Mouse (Mus musculus): Measurements from ENCODE around the gene Ruvbl2.

The Ruvbl2 gene

GRCm38 (mm10) chr7:45462325-45462724 is 24.4 kb upstream of the Ruvbl2 start:
- in situ Hi-C loops (cut with MboI; ENCODE audit: unreplicated experiment in 2 of 2) = loop anchor here in 1 of 2 experiments (25.0 kb wide), 1 partner anchor 225 kb away; the partner anchor contains the start of genes Car11, Ntn5 and Sec1

GRCm38 (mm10) chr7:45461781-45462180 is 23.9 kb upstream of the Ruvbl2 start:
- in situ Hi-C loops (cut with MboI; ENCODE audit: unreplicated experiment in 2 of 2) = loop anchor here in 1 of 2 experiments (25.0 kb wide), 1 partner anchor 226 kb away; the partner anchor contains the start of genes Car11, Ntn5 and Sec1

- in situ Hi-C loops (cut with MboI; ENCODE audit: unreplicated experiment in 2 of 2) = loop anchor here in 1 of 2 experiments (25.0 kb wide), 1 partner anchor 226 kb away; the partner anchor contains the start of genes Car11, Ntn5 and Sec1
These were observed 23.4 kb upstream of the Ruvbl2 start for GRCm38 (mm10) chr7:45461326-45461725.

GRCm38 (mm10) chr7:45460860-45461314 is 23.0 kb upstream of the Ruvbl2 start:
- in situ Hi-C loops (cut with MboI; ENCODE audit: unreplicated experiment in 2 of 2) = loop anchor here in 1 of 2 experiments (25.0 kb wide), 1 partner anchor 226 kb away; the partner anchor contains the start of genes Car11, Ntn5 and Sec1

- in situ Hi-C loops (cut with MboI; ENCODE audit: unreplicated experiment in 2 of 2) = loop anchor here in 1 of 2 experiments (25.0 kb wide), 1 partner anchor 227 kb away; the partner anchor contains the start of genes Car11, Ntn5 and Sec1
These were observed 22.5 kb upstream of the Ruvbl2 start for GRCm38 (mm10) chr7:45460377-45460776.

GRCm38 (mm10) chr7:45459564-45460140 is 21.8 kb upstream of the Ruvbl2 start, which contains the start of gene Ftl1:
TSS of gene Ftl1 (minus strand) at chr7:45459884.
- in situ Hi-C loops (cut with MboI; ENCODE audit: unreplicated experiment in 2 of 2) = loop anchor here (10.0 to 25.0 kb wide), 2 partner anchors 228 to 235 kb away; partner anchors contain the start of genes Car11 (in 2 of the 2), Sec1 (in 2 of the 2) and Ntn5 (in 1 of the 2)

GRCm38 (mm10) chr7:45458748-45459563 is 21.1 kb upstream of the Ruvbl2 start:
- in situ Hi-C loops (cut with MboI; ENCODE audit: unreplicated experiment in 2 of 2) = loop anchor here (10.0 to 25.0 kb wide), 2 partner anchors 228 to 236 kb away; partner anchors contain the start of genes Car11 (in 2 of the 2), Sec1 (in 2 of the 2) and Ntn5 (in 1 of the 2)

GRCm38 (mm10) chr7:45457204-45458060 is 19.5 kb upstream of the Ruvbl2 start:
- in situ Hi-C loops (cut with MboI; ENCODE audit: unreplicated experiment in 2 of 2) = loop anchor here (10.0 to 25.0 kb wide), 2 partner anchors 230 to 237 kb away; partner anchors contain the start of genes Car11 (in 2 of the 2), Sec1 (in 2 of the 2) and Ntn5 (in 1 of the 2)

GRCm38 (mm10) chr7:45456721-45457203 is 18.9 kb upstream of the Ruvbl2 start:
- in situ Hi-C loops (cut with MboI; ENCODE audit: unreplicated experiment in 2 of 2) = loop anchor here (10.0 to 25.0 kb wide), 2 partner anchors 231 to 238 kb away; partner anchors contain the start of genes Car11 (in 2 of the 2), Sec1 (in 2 of the 2) and Ntn5 (in 1 of the 2)

- in situ Hi-C loops (cut with MboI; ENCODE audit: unreplicated experiment in 2 of 2) = loop anchor here (10.0 to 25.0 kb wide), 2 partner anchors 231 to 239 kb away; partner anchors contain the start of genes Car11 (in 2 of the 2), Sec1 (in 2 of the 2) and Ntn5 (in 1 of the 2)
These were observed 18.2 kb upstream of the Ruvbl2 start for GRCm38 (mm10) chr7:45455932-45456696.

GRCm38 (mm10) chr7:45454971-45455370 is 17.1 kb upstream of the Ruvbl2 start:
- in situ Hi-C loops (cut with MboI; ENCODE audit: unreplicated experiment in 2 of 2) = loop anchor here (5.0 to 25.0 kb wide), 3 partner anchors 107 to 240 kb away; partner anchors contain the start of genes Car11 (in 2 of the 2), Sec1 (in 2 of the 2) and Ntn5 (in 1 of the 2)

- in situ Hi-C loops (cut with MboI; ENCODE audit: unreplicated experiment in 2 of 2) = loop anchor here (5.0 to 25.0 kb wide), 3 partner anchors 111 to 243 kb away; partner anchors contain the start of genes Car11 (in 2 of the 2), Sec1 (in 2 of the 2) and Ntn5 (in 1 of the 2)
These were observed 13.6 kb upstream of the Ruvbl2 start for GRCm38 (mm10) chr7:45451344-45451982.

GRCm38 (mm10) chr7:45449974-45450373 is 12.1 kb upstream of the Ruvbl2 start:
- in situ Hi-C loops (cut with MboI; ENCODE audit: unreplicated experiment in 2 of 2) = loop anchor here (5.0 to 25.0 kb wide), 3 partner anchors 112 to 245 kb away; partner anchors contain the start of genes Car11 (in 2 of the 2), Sec1 (in 2 of the 2) and Ntn5 (in 1 of the 2)

GRCm38 (mm10) chr7:45447325-45447990 is 9.6 kb upstream of the Ruvbl2 start:
- in situ Hi-C loops (cut with MboI; ENCODE audit: unreplicated experiment in 2 of 2) = no loop called here

- in situ Hi-C loops (cut with MboI; ENCODE audit: unreplicated experiment in 2 of 2) = no loop called here
These were observed 8.7 kb upstream of the Ruvbl2 start for GRCm38 (mm10) chr7:45446589-45446988.

GRCm38 (mm10) chr7:45443526-45444420 is 5.9 kb upstream of the Ruvbl2 start:
- in situ Hi-C loops (cut with MboI; ENCODE audit: unreplicated experiment in 2 of 2) = no loop called here
